Mouse (Mus musculus) heart, adult 11 months (tissue): Measurements from ENCODE around the gene Nox3.

Experiments used
- DNase-seq: peaks from one replicate; pipeline ENCODE4 v3.0.0; 2022

Gene Nox3

DNA sequence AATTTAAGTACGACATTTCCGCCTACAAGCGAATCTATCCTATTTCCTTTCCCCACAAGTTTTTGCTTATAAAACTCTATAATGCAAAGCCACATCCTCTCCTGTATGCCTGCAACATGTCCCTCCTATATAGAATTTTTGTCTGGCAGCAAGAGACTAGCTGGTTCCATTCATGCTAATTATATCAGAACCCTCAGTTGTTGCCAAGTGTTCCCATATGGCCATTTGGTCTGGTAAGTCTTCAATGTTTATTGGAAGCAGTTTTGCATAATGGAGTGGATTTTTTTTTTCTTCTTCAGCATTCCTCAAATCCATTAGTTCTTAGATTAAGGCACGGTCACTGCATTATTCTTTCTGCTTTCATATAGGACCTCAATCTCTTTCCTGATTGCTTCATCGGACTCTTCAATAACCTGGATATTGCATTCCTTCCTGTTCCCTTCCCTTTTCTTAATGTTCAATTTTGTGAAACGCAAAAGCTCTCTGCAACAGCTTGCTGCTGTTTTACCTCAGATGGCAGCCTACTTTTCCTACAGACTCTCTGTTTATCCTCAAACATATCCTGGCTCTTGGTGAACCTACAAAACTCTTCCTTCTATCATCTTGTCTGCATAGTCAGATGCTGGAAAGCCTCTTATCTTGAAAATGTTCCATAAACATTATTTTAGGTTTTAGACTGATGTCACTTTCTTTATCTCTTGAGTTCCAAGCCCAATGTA is 92.9 kb downstream of the Nox3 start:
- no peak for DNase-seq

DNA sequence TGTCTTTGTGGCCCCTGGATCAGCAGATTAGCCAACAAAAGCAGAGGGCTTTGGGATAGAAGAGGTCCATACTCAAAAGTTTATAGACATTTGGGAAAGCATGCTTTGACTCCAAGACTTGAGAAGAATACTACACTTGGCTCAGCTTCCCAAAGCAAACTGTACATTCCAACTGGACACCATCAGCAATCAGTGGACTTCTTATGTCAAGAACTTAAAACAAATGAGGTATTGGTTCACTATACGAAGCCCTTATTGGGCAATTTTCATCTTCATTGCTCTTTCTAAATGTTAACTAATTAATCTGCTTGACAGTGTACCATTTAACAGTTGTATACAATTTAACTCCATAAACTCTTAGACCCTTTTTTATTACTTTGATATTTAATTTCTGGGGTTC is 97.7 kb downstream of the Nox3 start:
- no peak for DNase-seq

DNA sequence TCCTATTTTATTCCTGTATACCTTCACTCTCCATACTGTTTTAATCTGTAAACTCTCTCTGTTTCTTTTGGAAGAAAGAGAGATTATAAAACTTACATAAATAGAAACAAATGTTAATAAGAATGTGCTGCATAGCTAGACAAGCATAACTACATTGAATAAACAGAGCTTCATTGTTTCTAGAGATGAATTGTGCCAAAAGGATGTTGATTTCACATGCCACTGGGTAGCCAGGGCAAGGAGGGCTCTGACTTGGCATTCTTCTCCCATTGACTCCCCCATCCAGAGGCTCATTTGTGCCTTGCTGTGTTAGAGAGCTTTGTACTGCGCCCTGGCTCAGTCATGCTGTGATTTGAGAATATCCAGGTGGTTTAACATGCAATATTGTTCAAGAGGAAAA is 98.2 kb downstream of the Nox3 start:
- DNase-seq = no peak

DNA sequence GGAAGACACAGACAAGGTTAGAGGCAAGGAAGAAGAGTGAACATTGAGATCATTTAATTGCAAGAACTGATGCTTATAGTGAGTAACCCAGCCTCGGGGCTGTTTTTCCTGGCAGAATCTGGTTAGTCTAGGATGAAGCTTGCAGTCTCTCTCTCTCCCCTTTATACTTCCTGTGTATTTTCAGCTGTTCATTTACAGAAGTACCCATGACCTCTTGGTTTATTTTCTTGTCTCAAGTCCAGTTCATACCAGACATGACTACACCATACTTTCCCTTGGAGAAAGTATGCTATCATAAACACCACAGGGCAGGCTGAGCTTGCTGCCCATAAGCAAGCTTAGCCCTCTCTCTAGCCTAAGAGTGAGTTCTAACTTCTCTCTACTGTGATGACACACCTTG is 98.9 kb downstream of the Nox3 start:
- no peak for DNase-seq
